Mouse (Mus musculus) hindbrain, embryonic 12.5 days (tissue): ENCODE data around the gene Gm20388. TPM values are rescaled to one million over a fixed set of nuclear protein-coding genes. Genes with fewer than 3 reads are reported as not detected.
"Not testable (repeated sequence)": the region's sequence is repeated elsewhere in the genome, so short reads cannot be mapped to it uniquely, and the experiment has no call there.

Source experiments
- ATAC-seq: fragments of 200-750 bp; cut with Nextera tagmentation; 2 replicates; pipeline ENCODE4 v1.8.0; 2017; ENCODE audit warnings: moderate TSS enrichment; ENCODE audit not compliant: low FRiP score
- H3K27ac ChIP-seq: fragments of 300-500 bp; sonication (generic); 2 replicates; pipeline ENCODE4 v1.5.1; 2016; ENCODE audit warnings: mild to moderate bottlenecking
- H3K27me3 ChIP-seq: fragments of 300-500 bp; sonication (generic); 2 replicates; pipeline ENCODE4 v1.6.1; 2016; ENCODE audit warnings: mild to moderate bottlenecking
- H3K36me3 ChIP-seq: fragments of 300-500 bp; sonication (generic); 2 replicates; pipeline ENCODE4 v1.6.1; 2016; ENCODE audit warnings: mild to moderate bottlenecking
- H3K4me1 ChIP-seq: fragments of 300-500 bp; sonication (generic); 2 replicates; pipeline ENCODE4 v1.6.1; 2016
- H3K4me2 ChIP-seq: fragments of 300-500 bp; sonication (generic); replicated peaks from 2 replicates; pipeline ENCODE4 v1.6.1; 2016; ENCODE audit warnings: mild to moderate bottlenecking
- H3K4me3 ChIP-seq: fragments of 300-500 bp; sonication (generic); 2 replicates; pipeline ENCODE4 v1.5.1; 2016; ENCODE audit warnings: mild to moderate bottlenecking
- H3K9ac ChIP-seq: fragments of 300-500 bp; sonication (generic); 2 replicates; pipeline ENCODE4 v1.6.1; 2016; ENCODE audit warnings: mild to moderate bottlenecking, moderate library complexity
- H3K9me3 ChIP-seq: fragments of 300-500 bp; sonication (generic); replicated peaks from 2 replicates; pipeline ENCODE4 v1.6.1; 2016; ENCODE audit warnings: mild to moderate bottlenecking
- WGBS: fragments of 180-500 bp; shearing (Covaris S2); methylation state at CpG from one replicate; pipeline ENCODE4 v1.1.7; 2016; 5-methylcytosine and 5-hydroxymethylcytosine counted together
- polyA plus RNA-seq: library from polyadenylated mRNA; unstranded; fragments of >200 nt; fragmentation: Nextera tagmentation; extraction: Ambion mirVana; gene quantifications from 2 replicates; pipeline ENCODE4 v1.2.1, GENCODE M21; 2016

The Gm20388 gene
- polyA plus RNA-seq, 1 experiment from 2014 or later, result not detected

GRCm38 (mm10) chr8:123993997-123994396 is 4083.4 kb downstream of the Gm20388 start:
- H3K9me3 ChIP-seq, result no peaks in the 10 kb centered on the region
- H3K4me2 ChIP-seq, result no peak overlapping the region
- H3K9ac ChIP-seq, result no peak overlapping the region
- no peaks in the 10 kb centered on the region for H3K4me1 ChIP-seq
- H3K4me3 ChIP-seq, result no peak overlapping the region
- no peak for ATAC-seq
- peaks cover 43% of the 10 kb centered on the region for H3K36me3 ChIP-seq
- H3K27me3 ChIP-seq, result no peaks in the 10 kb centered on the region
- WGBS, result 90% methylated on average over 3 of the region's 3 CpGs
- H3K27ac ChIP-seq, result no peak overlapping the region

- H3K36me3 ChIP-seq, result peaks cover 79% of the 10 kb centered on the region
- no peak overlapping the region for H3K4me3 ChIP-seq
- ATAC-seq, result no peak
- no peak overlapping the region for H3K9ac ChIP-seq
- no peaks in the 10 kb centered on the region for H3K9me3 ChIP-seq
- no peaks in the 10 kb centered on the region for H3K27me3 ChIP-seq
- H3K4me2 ChIP-seq, result no peak overlapping the region
- no peaks in the 10 kb centered on the region for H3K4me1 ChIP-seq
- H3K27ac ChIP-seq, result no peak overlapping the region
- 81% methylated on average over 2 of the region's 2 CpGs for WGBS
Measured at GRCm38 (mm10) chr8:123999568-123999967, 4088.9 kb downstream of the Gm20388 start.

GRCm38 (mm10) chr8:124002546-124003108 is 4092.0 kb downstream of the Gm20388 start:
- Histone ChIP-seq H3K27me3 (no peaks in the 10 kb centered on the region), H3K4me3 (no peak overlapping the region), H3K27ac (no peak overlapping the region), H3K36me3 (peaks cover 86% of the 10 kb centered on the region), H3K4me1 (no peaks in the 10 kb centered on the region), H3K9me3 (no peaks in the 10 kb centered on the region), H3K4me2 (no peak overlapping the region), H3K9ac (no peak overlapping the region)
- no peak for ATAC-seq
- WGBS, result 96% methylated on average over 10 of the region's 10 CpGs

GRCm38 (mm10) chr8:124007829-124008228 is 4097.2 kb downstream of the Gm20388 start:
- no peak overlapping the region for H3K4me2 ChIP-seq
- H3K4me1 ChIP-seq, result no peaks in the 10 kb centered on the region
- no peaks in the 10 kb centered on the region for H3K27me3 ChIP-seq
- H3K9ac ChIP-seq, result no peak overlapping the region
- ATAC-seq, result no peak
- no peaks in the 10 kb centered on the region for H3K9me3 ChIP-seq
- WGBS, result 86% methylated on average over 6 of the region's 6 CpGs
- no peak overlapping the region for H3K4me3 ChIP-seq
- peaks cover 67% of the 10 kb centered on the region for H3K36me3 ChIP-seq
- H3K27ac ChIP-seq, result no peak overlapping the region

GRCm38 (mm10) chr8:124011580-124011979 is 4100.9 kb downstream of the Gm20388 start:
- no peak overlapping the region for H3K4me2 ChIP-seq
- 95% methylated on average over 3 of the region's 3 CpGs for WGBS
- no peaks in the 10 kb centered on the region for H3K27me3 ChIP-seq
- no peaks in the 10 kb centered on the region for H3K9me3 ChIP-seq
- peaks cover 31% of the 10 kb centered on the region for H3K36me3 ChIP-seq
- no peak overlapping the region for H3K27ac ChIP-seq
- no peak overlapping the region for H3K9ac ChIP-seq
- no peak for ATAC-seq
- no peaks in the 10 kb centered on the region for H3K4me1 ChIP-seq
- H3K4me3 ChIP-seq, result no peak overlapping the region

- Histone ChIP-seq H3K27ac (no peak overlapping the region), H3K4me3 (no peak overlapping the region), H3K36me3 (peaks cover 26% of the 10 kb centered on the region), H3K9ac (no peak overlapping the region), H3K9me3 (no peaks in the 10 kb centered on the region), H3K4me2 (no peak overlapping the region), H3K4me1 (no peaks in the 10 kb centered on the region), H3K27me3 (no peaks in the 10 kb centered on the region)
- ATAC-seq, result no peak
- 97% methylated on average over 3 of the region's 3 CpGs for WGBS
Measured at GRCm38 (mm10) chr8:124011989-124012586, 4101.4 kb downstream of the Gm20388 start.

- not testable (repeated sequence) for H3K4me2 ChIP-seq, H3K4me1 ChIP-seq, H3K4me3 ChIP-seq, H3K27me3 ChIP-seq, H3K36me3 ChIP-seq, H3K9me3 ChIP-seq, H3K27ac ChIP-seq, ATAC-seq, H3K9ac ChIP-seq
- WGBS, result 94% methylated on average over 7 of the region's 7 CpGs
Measured at GRCm38 (mm10) chr8:124014299-124014698, 4103.7 kb downstream of the Gm20388 start.

- 89% methylated on average over 3 of the region's 3 CpGs for WGBS
- H3K4me2 ChIP-seq, result no peak overlapping the region
- no peak overlapping the region for H3K9ac ChIP-seq
- no peak overlapping the region for H3K27ac ChIP-seq
- H3K27me3 ChIP-seq, result no peaks in the 10 kb centered on the region
- H3K4me1 ChIP-seq, result peaks cover 10% of the 10 kb centered on the region
- H3K36me3 ChIP-seq, result 0 out of 2 replicates have a peak, but pooled peaks cover 1% of the 10 kb centered on the region
- no peak overlapping the region for H3K4me3 ChIP-seq
- H3K9me3 ChIP-seq, result no peaks in the 10 kb centered on the region
- no peak for ATAC-seq
Measured at GRCm38 (mm10) chr8:124014751-124015150, 4104.1 kb downstream of the Gm20388 start.

- WGBS, result 38% methylated on average over 13 of the region's 13 CpGs
- Histone ChIP-seq H3K36me3 (peaks cover 10% of the 10 kb centered on the region), H3K4me1 (peaks cover 29% of the 10 kb centered on the region), H3K4me3 (peak overlapping the region; percentile 85), H3K9ac (no peak overlapping the region; the same call in none of the 2 replicates), H3K27me3 (no peaks in the 10 kb centered on the region), H3K27ac (no peak overlapping the region), H3K9me3 (no peaks in the 10 kb centered on the region), H3K4me2 (peak overlapping the region; percentile 77)
- ATAC-seq, result no peak
Measured at GRCm38 (mm10) chr8:124019782-124020181, 4109.1 kb downstream of the Gm20388 start.

GRCm38 (mm10) chr8:124020439-124021236 is 4110.0 kb downstream of the Gm20388 start:
- Histone ChIP-seq H3K36me3 (peaks cover 14% of the 10 kb centered on the region), H3K9ac (peak overlapping the region; percentile 75), H3K4me1 (peaks cover 29% of the 10 kb centered on the region), H3K27me3 (no peaks in the 10 kb centered on the region), H3K27ac (peak overlapping the region; percentile 96), H3K4me3 (peak overlapping the region; percentile 85), H3K9me3 (no peaks in the 10 kb centered on the region), H3K4me2 (peak overlapping the region; percentile 77)
- WGBS, result under 1% methylated on average over 66 of the region's 87 CpGs
- ATAC-seq, result peak; percentile 90

- Histone ChIP-seq H3K36me3 (peaks cover 19% of the 10 kb centered on the region), H3K4me1 (peaks cover 29% of the 10 kb centered on the region), H3K4me3 (peak within 1 kb of the TSS; percentile 85), H3K9ac (peak within 1 kb of the TSS; percentile 75), H3K9me3 (no peaks in the 10 kb centered on the region), H3K27ac (peak within 1 kb of the TSS; percentile 96), H3K27me3 (no peaks in the 10 kb centered on the region), H3K4me2 (peak within 1 kb of the TSS; percentile 77)
- ATAC-seq, result peak; percentile 93
- 1% methylated on average over 70 of the region's 74 CpGs for WGBS
Measured at GRCm38 (mm10) chr8:124021237-124022227, 4110.9 kb downstream of the Gm20388 start, which contains the start of the genes Taf5l and Urb2. Gene Taf5l (minus strand): TSS chr8:124021397. Gene Urb2 (plus strand): TSS chr8:124021508.
